Mouse (Mus musculus) heart, embryonic 11.5 days (tissue): ENCODE data around the gene Hepacam2. TPM values are rescaled to one million over a fixed set of nuclear protein-coding genes. Genes with fewer than 3 reads are reported as not detected.
"Not testable (repeated sequence)": the region's sequence is repeated elsewhere in the genome, so short reads cannot be mapped to it uniquely, and the experiment has no call there.

Source experiments
- ATAC-seq: fragments of 200-750 bp; cut with Nextera tagmentation; replicated peaks from 2 replicates; pipeline ENCODE4 v1.8.0; 2017; ENCODE audit warnings: moderate library complexity; ENCODE audit not compliant: insufficient number of reproducible peaks, low FRiP score, low TSS enrichment
- H3K27ac ChIP-seq: fragments of 300-500 bp; sonication (generic); 2 replicates; pipeline ENCODE4 v1.5.1; 2014; ENCODE audit warnings: mild to moderate bottlenecking, low read depth, low read length
- H3K27me3 ChIP-seq: fragments of 300-500 bp; sonication (generic); 2 replicates; pipeline ENCODE4 v1.6.1; 2014; ENCODE audit warnings: mild to moderate bottlenecking, low read length, mixed read lengths; ENCODE audit not compliant: control insufficient read depth, insufficient read depth
- H3K36me3 ChIP-seq: fragments of 300-500 bp; sonication (generic); 2 replicates; pipeline ENCODE4 v1.6.1; 2014; ENCODE audit warnings: mild to moderate bottlenecking, low read length, moderate library complexity, mixed read lengths; ENCODE audit not compliant: control insufficient read depth, insufficient read depth
- H3K4me1 ChIP-seq: fragments of 300-500 bp; sonication (generic); 2 replicates; pipeline ENCODE4 v1.6.1; 2014; ENCODE audit warnings: low read length; ENCODE audit not compliant: control insufficient read depth, insufficient read depth
- H3K4me2 ChIP-seq: fragments of 300-500 bp; sonication (generic); 2 replicates; pipeline ENCODE4 v1.6.1; 2014; ENCODE audit warnings: mild to moderate bottlenecking, moderate library complexity
- H3K4me3 ChIP-seq: fragments of 300-500 bp; sonication (generic); 2 replicates; pipeline ENCODE4 v1.5.1; 2014; ENCODE audit warnings: low read depth, low read length
- H3K9ac ChIP-seq: fragments of 300-500 bp; sonication (generic); 2 replicates; pipeline ENCODE4 v1.6.1; 2014; ENCODE audit warnings: mild to moderate bottlenecking, low read depth, low read length, moderate library complexity
- H3K9me3 ChIP-seq: fragments of 300-500 bp; sonication (generic); replicated peaks from 2 replicates; pipeline ENCODE4 v1.6.1; 2016; ENCODE audit warnings: low read length; ENCODE audit not compliant: control insufficient read depth
- WGBS: fragments of 180-500 bp; shearing (Covaris S2); extraction: QIAGEN DNeasy Blood & Tissue Kit; methylation state at CpG from one replicate; pipeline ENCODE4 v1.1.7; 2014; ENCODE audit not compliant: insufficient replicate concordance; 5-methylcytosine and 5-hydroxymethylcytosine counted together
- polyA plus RNA-seq: library from polyadenylated mRNA; unstranded; fragments of >200 nt; fragmentation: Nextera tagmentation; extraction: Ambion mirVana; gene quantifications from 2 replicates; pipeline ENCODE4 v1.2.1, GENCODE M21; 2014

Gene Hepacam2
- polyA plus RNA-seq, 1 experiment from 2014 or later, result 0.09 TPM

DNA sequence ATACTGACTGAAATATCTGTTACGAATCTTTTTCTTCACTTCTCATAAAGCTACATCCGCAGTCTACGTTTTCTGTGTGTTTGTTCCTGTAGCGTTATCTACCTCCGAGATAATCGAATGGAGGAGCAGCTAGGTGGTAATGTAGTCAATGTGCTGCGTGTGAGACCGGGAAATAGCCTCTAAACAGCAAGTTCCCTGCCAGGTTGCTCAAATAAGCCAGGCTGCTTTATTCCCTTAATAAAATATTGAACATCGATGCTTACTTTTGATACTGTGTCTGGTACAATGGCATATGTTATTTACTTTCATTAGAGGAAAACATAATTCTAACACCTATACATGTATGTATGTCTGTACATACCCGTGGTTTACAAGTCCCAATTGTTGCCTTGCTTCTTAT is 13.0 kb upstream of the Hepacam2 start:
- WGBS, result 78% methylated on average over 10 of the region's 10 CpGs

DNA sequence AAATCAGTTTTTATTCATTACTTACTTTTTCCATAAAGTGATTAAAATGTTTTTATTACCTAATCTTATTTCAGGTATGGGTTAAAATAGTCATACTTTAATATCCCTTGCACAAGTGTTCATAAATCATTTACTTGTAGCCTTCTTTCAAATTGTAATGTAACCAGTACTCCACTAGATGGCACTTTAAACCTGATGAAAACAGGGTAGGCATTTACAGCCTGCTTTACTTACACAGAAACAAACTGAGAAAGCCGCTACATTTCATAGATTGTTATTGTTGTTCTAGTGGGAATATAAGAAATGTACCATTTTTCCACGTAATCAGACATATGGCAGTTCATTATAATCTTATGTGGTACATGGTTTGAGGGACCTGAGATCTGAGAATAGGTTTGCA is 11.7 kb upstream of the Hepacam2 start:
- no peak overlapping the region for H3K27ac ChIP-seq
- H3K9me3 ChIP-seq, result no peaks in the 10 kb centered on the region
- H3K9ac ChIP-seq, result no peak overlapping the region
- no peak for ATAC-seq
- no peaks in the 10 kb centered on the region for H3K36me3 ChIP-seq
- H3K4me3 ChIP-seq, result no peak overlapping the region
- H3K4me2 ChIP-seq, result no peak overlapping the region
- no peaks in the 10 kb centered on the region for H3K4me1 ChIP-seq
- 28% methylated on average over 2 of the region's 2 CpGs for WGBS
- H3K27me3 ChIP-seq, result no peaks in the 10 kb centered on the region

More for the DNA sequence above, 13.0 kb upstream of the Hepacam2 start:
- Histone ChIP-seq H3K36me3 (no peaks in the 10 kb centered on the region), H3K27me3 (no peaks in the 10 kb centered on the region), H3K4me3 (no peak overlapping the region), H3K4me1 (no peaks in the 10 kb centered on the region), H3K9me3 (no peaks in the 10 kb centered on the region), H3K4me2 (no peak overlapping the region), H3K27ac (no peak overlapping the region), H3K9ac (no peak overlapping the region)
- ATAC-seq, result no peak

DNA sequence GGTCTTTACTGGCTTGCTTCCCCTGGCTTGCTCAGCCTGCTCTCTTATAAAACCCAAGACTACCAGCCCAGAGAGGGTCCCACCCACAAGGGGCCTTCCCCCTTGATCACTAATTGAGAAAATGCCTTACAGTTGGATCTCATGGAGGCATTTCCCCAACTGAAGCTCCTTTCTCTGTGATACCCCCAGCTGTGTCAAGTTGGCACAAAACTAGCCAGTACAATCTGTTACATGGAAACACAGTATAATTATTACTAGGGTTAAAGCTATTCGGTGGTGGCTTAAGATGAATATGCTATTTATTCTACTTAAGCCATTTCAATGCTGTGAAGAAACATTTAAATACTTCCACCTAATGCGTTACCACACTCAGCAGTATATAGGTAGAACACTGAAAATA is 10.1 kb upstream of the Hepacam2 start:
- 91% methylated on average over 2 of the region's 2 CpGs for WGBS
- not testable (repeated sequence) for H3K27ac ChIP-seq, H3K9me3 ChIP-seq, H3K9ac ChIP-seq, H3K4me3 ChIP-seq, H3K4me1 ChIP-seq, ATAC-seq, H3K36me3 ChIP-seq, H3K4me2 ChIP-seq, H3K27me3 ChIP-seq

- ATAC-seq, result no peak
- 67% methylated on average over 4 of the region's 4 CpGs for WGBS
- H3K27ac ChIP-seq, result no peak overlapping the region
Measured at GRCm38 (mm10) chr6:3507078-3507477, 9.0 kb upstream of the Hepacam2 start.

GRCm38 (mm10) chr6:3505289-3505688 is 7.2 kb upstream of the Hepacam2 start:
- Histone ChIP-seq H3K27me3 (no peaks in the 10 kb centered on the region), H3K4me3 (no peak overlapping the region), H3K36me3 (no peaks in the 10 kb centered on the region), H3K27ac (no peak overlapping the region), H3K9me3 (no peaks in the 10 kb centered on the region), H3K4me1 (no peaks in the 10 kb centered on the region), H3K9ac (no peak overlapping the region), H3K4me2 (no peak overlapping the region)
- no peak for ATAC-seq
- 90% methylated on average over 5 of the region's 5 CpGs for WGBS

More at GRCm38 (mm10) chr6:3507078-3507477, 9.0 kb upstream of the Hepacam2 start:
- no peak overlapping the region for H3K4me3 ChIP-seq
- no peaks in the 10 kb centered on the region for H3K9me3 ChIP-seq
- H3K36me3 ChIP-seq, result no peaks in the 10 kb centered on the region
- H3K9ac ChIP-seq, result no peak overlapping the region
- H3K4me1 ChIP-seq, result no peaks in the 10 kb centered on the region
- H3K4me2 ChIP-seq, result no peak overlapping the region
- no peaks in the 10 kb centered on the region for H3K27me3 ChIP-seq

DNA sequence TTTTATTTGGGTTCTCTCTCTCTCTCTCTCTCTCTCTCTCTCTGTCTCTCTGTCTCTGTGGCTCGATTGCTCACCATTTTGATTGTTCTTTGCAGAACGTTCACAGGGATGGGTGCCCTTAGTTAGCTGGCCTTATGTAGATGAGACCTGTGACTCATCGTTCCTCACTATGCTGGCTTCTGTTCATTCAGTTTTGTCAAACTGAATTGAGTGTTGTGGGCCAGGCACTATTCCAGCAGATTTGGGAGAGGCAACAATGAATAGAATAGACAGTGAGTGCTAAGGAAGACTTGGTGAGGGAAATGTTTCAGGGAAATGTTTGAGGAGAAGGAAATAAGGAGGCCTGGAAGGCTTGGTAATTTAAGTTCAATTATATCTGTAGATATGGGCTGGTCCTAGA is 2.2 kb upstream of the Hepacam2 start:
- H3K27me3 ChIP-seq, result no peaks in the 10 kb centered on the region
- no peaks in the 10 kb centered on the region for H3K4me1 ChIP-seq
- H3K4me2 ChIP-seq, result no peak overlapping the region
- no peak for ATAC-seq
- no peak overlapping the region for H3K4me3 ChIP-seq
- H3K36me3 ChIP-seq, result no peaks in the 10 kb centered on the region
- no peak overlapping the region for H3K9ac ChIP-seq
- WGBS, result 87% methylated on average over 3 of the region's 3 CpGs
- no peaks in the 10 kb centered on the region for H3K9me3 ChIP-seq
- no peak overlapping the region for H3K27ac ChIP-seq

DNA sequence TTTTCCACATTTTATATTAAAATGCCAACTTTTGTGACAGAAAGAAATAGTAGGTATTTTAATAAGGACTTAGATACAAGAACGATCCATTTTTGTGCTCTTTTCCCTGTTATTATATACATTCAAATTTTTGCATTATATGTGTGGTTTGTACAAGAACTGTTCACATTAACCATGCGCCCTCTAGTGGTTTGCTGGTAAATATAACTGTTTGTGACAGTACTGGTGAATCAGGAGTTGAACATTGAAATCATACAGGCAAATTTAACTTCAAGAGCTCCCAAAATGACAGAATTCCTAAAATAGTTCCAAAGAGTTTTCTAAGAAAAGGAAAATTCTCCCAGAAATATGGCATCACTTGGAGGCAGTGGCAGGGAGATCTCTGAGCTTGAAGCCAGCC is 1.9 kb downstream of the Hepacam2 start:
- Histone ChIP-seq H3K4me3 (no peak overlapping the region), H3K36me3 (no peaks in the 10 kb centered on the region), H3K27ac (no peak overlapping the region), H3K4me1 (no peaks in the 10 kb centered on the region), H3K4me2 (no peak overlapping the region), H3K9me3 (no peaks in the 10 kb centered on the region), H3K9ac (no peak overlapping the region), H3K27me3 (peaks cover 3% of the 10 kb centered on the region; the same call in 1 of the 2 replicates)
- WGBS, result 5% methylated on average over 2 of the region's 2 CpGs
- ATAC-seq, result no peak

DNA sequence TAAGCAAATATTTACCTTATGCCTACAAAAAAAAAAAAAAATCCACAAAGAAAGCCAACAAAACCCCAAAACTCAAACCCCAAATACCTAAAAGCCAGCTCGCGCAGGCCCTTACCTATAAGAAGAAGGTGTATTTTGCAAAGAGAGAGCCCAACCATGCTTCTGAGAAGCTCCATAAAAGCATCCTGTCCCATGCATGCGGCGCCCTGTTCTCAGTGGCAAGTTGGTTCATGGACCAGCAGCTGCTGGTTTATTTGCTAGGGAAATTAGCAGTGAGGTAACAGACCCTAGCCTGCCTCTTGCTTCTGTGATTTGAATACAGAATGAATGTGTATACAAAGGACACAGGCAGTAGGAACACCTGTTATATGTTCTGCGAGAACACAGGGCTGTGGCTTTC is 3.8 kb downstream of the Hepacam2 start:
- H3K36me3 ChIP-seq, result no peaks in the 10 kb centered on the region
- WGBS, result 77% methylated on average over 5 of the region's 5 CpGs
- ATAC-seq, result no peak

DNA sequence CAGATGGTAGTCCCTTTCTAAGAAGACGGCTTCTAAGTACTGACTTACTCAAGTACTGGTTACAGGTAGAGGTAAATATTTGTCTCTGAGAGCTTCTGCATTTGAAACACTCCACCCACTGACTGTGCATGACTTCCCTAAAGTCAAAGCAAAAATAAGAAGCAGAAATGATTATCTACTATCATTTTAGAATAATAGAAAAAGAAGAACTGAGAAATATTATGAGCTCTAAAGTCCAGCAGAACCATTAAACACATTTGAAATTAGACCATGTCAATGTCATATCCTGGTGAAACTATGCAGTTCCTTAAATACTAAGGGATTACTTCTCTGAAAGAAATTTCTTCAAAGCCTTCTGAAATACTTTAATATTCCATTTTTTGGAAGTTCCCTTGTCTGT is 10.7 kb downstream of the Hepacam2 start:
- no peak overlapping the region for H3K9ac ChIP-seq
- 71% methylated on average over 1 of the region's 1 CpGs for WGBS
- H3K4me3 ChIP-seq, result no peak overlapping the region

More for the DNA sequence above, 3.8 kb downstream of the Hepacam2 start:
- no peaks in the 10 kb centered on the region for H3K4me1 ChIP-seq
- no peak overlapping the region for H3K27ac ChIP-seq
- H3K27me3 ChIP-seq, result peaks cover 3% of the 10 kb centered on the region; the same call in 1 of the 2 replicates
- no peak overlapping the region for H3K4me2 ChIP-seq
- no peak overlapping the region for H3K9ac ChIP-seq
- H3K9me3 ChIP-seq, result no peaks in the 10 kb centered on the region
- no peak overlapping the region for H3K4me3 ChIP-seq

More for the DNA sequence above, 10.7 kb downstream of the Hepacam2 start:
- H3K9me3 ChIP-seq, result no peaks in the 10 kb centered on the region
- no peaks in the 10 kb centered on the region for H3K36me3 ChIP-seq
- H3K27me3 ChIP-seq, result no peaks in the 10 kb centered on the region
- ATAC-seq, result no peak
- no peaks in the 10 kb centered on the region for H3K4me1 ChIP-seq
- no peak overlapping the region for H3K4me2 ChIP-seq
- no peak overlapping the region for H3K27ac ChIP-seq
